Mouse (Mus musculus) fibroblast of lung, adult 2 months (primary cell): ENCODE measurements around the gene Letm1.

Experiments used
- DNase-seq: peaks from one replicate; pipeline ENCODE4 v3.0.0-alpha.2; 2011; ENCODE audit warnings: low read depth

Letm1 gene

GRCm38 (mm10) chr5:33738341-33738740 lies 44.3 kb downstream of the Letm1 start:
- no peak for DNase-seq

DNA sequence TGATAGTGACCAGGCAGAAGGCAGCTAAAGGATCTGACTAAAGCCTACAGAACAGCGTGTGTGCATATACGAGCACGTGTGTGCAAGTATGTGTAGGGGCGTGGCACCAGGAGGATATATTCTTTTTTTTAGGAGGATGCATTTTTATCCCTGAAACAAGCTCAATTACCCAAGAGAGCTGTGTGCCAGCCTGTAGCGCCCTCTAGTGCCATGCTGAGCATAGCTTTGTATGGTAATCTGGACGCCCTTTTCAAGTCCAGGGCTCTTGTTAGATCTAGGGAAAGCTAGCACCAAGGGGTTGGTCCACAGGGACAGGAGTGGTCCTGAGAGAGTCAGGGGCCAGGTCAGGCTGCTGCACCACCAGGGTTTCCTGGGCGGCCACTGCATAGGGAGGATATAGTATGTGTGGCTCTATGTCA lies 44.7 kb downstream of the Letm1 start:
- DNase-seq, result peak; percentile 56

GRCm38 (mm10) chr5:33736230-33736629 lies 46.4 kb downstream of the Letm1 start:
- no peak for DNase-seq

DNA sequence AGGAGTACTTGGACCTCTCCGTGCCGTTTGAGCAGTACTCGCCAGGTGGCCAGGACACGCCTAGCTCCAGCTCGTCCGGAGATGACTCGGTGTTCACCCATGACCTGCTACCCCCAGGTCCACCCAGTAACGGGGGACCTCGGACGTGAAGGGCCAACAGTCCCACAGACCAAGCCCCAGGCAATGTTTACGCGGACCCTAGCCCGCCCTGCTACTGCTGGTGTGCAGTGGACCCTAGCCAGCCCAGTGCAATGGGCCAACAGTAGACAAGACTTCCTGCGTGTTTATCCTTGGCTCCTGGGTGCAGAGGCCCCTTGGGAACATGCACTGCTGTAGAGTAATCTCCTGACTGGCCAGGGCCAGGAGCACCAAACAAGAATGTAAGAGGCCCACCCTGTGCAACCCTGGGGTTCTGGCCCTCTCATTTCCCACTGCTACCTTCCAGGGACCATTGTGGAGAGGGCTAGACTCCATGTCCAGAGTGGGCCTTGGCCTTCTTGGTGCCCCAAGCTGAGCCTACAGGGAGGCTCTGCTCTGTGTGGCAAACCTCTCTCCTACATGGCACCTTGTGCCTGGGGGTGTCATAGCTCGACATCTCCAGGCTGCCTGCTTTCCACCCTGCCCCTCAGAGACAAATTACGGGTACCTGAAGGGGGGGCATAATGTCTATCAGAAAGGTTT lies 47.1 kb downstream of the Letm1 start:
- no peak for DNase-seq

GRCm38 (mm10) chr5:33733837-33734236 lies 48.8 kb downstream of the Letm1 start:
- no peak for DNase-seq

DNA sequence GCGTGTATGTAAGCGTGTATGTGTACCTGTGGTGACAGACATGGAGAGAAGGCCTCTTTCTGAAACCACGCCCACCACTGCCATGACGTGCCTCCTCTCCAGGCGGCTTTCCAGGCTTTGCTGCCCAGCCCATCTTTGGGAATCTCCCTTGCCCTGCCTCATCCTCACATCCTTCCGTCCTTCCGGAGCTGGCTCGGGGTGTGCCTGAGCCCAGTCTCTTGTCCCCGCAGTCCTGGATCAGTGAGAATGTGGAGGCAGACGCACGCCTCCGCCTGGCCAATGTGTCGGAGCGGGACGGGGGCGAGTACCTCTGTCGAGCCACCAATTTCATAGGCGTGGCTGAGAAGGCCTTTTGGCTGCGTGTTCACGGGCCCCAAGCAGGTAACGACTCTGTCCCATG lies 51.6 kb downstream of the Letm1 start:
- no peak for DNase-seq

- DNase-seq, result no peak
Measured at GRCm38 (mm10) chr5:33730516-33730915, 52.1 kb downstream of the Letm1 start.

DNA sequence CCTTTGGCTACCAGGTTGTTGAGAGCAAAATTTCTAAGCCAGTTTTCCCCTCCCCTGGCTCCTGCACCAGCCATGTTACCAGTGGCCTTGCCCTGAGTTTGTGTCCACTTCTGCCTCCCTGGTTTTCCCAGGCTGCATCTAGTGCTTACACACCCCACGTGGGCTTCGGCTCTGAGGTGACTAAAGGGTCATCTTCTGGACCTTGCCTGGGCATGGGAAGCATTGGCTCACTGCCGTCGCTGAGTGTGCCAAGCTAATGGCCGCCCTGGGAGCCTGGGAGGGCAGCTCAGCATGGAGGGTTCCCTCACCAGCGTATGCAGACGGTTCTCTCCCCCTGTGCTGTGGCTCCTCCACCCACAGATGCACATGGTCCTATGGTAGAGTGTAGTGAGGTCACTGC lies 53.8 kb downstream of the Letm1 start:
- DNase-seq, result no peak

GRCm38 (mm10) chr5:33726891-33727290 lies 55.7 kb downstream of the Letm1 start:
- DNase-seq, result no peak

GRCm38 (mm10) chr5:33726081-33726647 lies 56.5 kb downstream of the Letm1 start:
- DNase-seq, result no peak

DNA sequence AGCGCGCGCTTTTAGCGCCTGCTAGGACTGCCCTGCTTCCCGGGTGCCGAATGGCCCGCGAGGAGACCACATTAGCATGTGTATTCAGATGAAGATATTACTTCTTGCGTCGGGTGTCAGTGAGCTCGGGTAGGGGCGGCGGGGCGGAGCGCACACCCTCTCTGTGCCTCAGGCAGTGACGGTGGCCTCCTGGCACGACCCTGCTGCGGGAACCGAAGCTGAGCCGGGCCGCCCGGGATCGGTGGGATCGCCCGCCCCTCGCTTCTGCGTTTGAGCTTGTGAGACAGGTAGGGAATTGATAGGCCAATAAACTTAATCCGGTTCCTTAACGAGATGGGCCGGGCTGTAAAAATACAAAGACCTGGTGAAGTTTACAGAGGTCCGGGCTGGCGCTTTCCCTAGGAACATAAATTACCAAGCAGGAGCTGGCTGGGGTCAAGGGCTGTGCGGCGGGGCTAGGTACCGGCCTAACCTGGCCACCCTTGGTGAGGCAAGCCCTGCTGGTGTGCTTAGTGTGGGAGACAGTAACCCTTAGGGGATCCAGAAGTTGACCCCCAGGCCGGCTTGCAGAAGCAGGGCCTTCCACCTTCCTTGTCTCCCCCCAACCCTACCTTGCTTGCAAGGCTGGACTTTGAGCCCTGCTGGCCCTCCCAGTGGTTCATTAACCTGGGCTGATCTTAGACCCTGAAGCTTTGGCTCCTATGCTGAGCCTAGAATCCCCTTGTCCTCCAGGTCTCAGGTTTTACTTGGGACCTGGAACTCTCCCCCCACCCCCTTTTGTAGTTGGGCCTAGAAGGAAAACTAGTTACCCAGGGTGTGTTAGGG lies 58.8 kb downstream of the Letm1 start:
- no peak for DNase-seq

- no peak for DNase-seq
Measured at GRCm38 (mm10) chr5:33723019-33723640, 59.5 kb downstream of the Letm1 start.

DNA sequence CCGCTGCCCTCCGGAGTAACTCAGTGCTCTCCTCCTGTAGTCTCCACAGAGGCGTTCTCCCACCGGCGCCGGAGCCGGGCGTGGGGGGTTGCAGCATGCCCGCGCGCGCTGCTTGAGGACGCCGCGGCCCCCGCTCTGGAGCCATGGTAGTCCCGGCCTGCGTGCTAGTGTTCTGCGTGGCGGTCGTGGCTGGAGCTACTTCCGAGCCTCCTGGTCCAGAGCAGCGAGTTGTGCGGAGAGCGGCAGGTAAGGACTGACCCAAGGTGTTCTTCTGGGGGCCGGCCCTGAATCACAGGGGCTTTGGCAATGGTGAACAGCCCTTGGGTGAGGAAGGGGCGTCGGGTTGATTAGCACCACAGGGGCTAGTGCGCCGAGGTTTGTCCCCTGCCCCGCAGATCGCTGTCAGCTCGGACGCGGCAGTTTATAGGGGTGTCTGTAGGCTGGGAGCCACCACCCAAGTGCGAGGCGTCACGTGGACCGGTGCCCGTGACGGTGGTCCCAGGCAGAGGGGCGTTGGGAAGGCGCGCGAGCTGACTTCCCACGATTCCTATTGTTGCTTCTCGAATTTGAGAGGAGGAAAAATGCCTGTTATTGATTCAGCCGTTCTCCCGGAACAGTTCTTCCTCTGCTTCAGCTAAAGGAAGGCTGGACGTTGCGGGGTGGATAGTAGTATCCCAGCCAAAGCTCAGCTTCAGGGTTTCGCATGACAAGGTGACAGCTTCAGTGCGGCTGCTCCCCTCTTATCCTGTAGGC lies 60.2 kb downstream of the Letm1 start:
- no peak for DNase-seq

DNA sequence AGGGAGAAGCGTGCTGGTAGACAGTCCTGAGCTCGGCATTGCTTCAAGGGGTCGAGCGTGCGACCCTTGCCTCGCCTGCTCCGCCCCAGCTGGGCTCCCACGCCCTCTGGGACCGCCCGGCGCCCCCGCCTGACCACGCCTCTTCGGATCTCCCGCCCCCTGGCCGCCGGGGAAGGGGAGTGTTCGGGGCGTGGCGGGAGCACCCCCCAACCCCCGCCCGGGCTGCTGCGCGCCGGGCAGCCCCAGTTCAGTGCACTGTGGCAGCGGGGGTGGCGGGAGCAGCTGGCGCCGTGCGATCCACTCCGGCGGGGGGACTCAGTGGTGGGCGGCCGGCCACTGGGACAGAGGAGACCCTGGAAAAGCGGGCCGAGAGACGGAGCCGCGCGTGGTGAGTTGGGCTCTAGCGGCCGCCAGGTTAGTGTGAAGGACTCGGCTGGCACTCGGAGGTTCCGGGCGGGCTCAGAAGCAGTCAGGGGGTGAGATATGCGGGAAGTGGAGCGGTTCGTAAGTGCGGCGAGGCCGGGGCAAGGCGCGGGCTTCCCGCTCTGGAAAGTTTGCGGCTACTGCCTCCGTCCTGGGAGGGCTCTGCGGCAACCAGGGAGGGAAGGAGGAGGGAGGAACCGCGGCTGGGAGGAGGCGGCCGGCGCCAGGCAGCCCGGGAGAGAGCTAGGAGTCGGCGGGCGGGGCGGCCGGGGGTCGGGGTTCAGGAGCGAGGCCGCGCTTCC lies 60.9 kb downstream of the Letm1 start, which contains the start of gene Fgfr3:
Gene Fgfr3 (plus strand): TSS at position 134 of the 725 bp plus-strand sequence.
- DNase-seq, result no peak

DNA sequence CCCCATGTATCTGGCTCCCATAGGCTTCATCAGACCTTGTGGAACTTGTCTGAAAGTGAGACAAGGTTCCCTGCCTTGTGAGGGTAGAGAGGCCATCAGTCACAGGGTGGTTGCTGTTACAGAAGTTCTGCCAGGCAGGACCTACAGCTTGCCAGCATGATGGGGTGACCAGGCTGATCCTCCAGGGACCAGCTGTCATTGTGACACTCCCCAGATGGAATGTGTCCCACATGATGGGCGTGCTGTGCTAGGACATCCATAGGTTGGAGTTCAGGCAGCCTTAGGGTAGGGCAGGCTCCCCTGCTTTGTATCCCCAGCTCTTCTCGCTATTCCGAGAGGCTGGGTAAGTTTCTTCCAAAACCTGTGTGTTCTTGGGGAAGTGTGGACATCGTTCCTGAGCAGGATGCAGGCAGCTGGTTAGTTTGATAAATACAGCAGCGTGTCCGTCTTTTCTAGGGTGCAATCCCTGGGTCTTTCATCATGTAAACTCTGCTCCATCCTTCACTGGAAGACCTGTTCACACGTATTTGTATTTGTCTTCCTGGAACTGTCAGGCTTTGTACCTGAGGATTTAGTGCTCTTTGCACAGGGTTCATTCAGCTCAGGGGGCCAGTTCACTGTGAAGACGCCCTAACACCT lies 61.6 kb downstream of the Letm1 start:
- no peak for DNase-seq

- DNase-seq, result no peak
Measured at GRCm38 (mm10) chr5:33718460-33718859, 64.2 kb downstream of the Letm1 start.

GRCm38 (mm10) chr5:33716467-33716866 lies 66.2 kb downstream of the Letm1 start:
- DNase-seq, result no peak

DNA sequence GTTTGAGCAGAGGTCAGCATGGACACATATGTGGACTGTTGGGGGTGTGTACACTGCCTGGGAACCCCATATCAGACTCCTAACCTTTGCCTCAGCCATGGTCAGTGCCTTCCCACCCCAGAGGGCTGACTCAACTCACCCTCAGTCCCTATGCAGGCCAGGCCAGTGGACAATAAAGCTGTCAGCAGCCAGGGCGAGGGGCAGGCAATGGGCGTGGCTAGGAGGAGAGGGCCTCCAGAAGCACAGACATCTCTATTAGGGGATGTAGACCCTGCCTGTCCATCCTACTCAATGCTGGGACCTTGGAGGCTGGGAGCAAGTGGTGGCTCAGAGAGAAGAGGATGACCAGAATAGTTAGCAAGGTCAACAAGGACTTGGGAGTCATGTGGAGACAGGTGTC lies 67.4 kb downstream of the Letm1 start:
- DNase-seq, result no peak

DNA sequence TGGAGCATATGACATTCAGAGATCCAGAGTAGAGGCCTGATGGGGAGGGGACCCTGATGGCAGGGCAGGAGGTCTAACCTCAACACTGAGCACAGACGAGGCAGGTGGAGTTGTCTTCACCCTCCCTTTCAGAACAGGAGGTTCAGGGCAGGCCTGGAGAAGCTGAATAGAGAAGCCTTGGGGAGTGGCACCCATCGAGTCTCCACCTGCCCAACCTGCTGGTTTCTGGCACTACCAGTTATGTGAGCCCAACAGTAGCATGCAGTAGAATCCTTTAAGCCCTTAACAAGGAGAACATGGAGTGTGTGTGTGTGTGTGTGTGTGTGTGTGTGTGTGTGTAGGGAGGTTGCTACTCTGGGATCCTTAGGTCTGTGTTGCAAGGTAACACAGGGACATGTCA lies 70.1 kb downstream of the Letm1 start:
- DNase-seq, result no peak

- DNase-seq, result no peak
Measured at GRCm38 (mm10) chr5:33709037-33709436, 73.6 kb downstream of the Letm1 start.

GRCm38 (mm10) chr5:33707163-33707562 lies 75.5 kb downstream of the Letm1 start:
- DNase-seq, result no peak
